Mouse (Mus musculus) liver, embryonic 14.5 days (tissue): ENCODE measurements around the gene R3hdm4.

Source experiments
- CTCF ChIP-seq: IDR thresholded peaks from 2 replicates; pipeline ENCODE4 v1.5.1; 2016; ENCODE audit warnings: antibody characterized with exemption, low read depth, control low read depth
- EP300 ChIP-seq: IDR thresholded peaks from 2 replicates; pipeline ENCODE4 v1.6.1; 2016; ENCODE audit warnings: antibody characterized with exemption, low read depth

DNA sequence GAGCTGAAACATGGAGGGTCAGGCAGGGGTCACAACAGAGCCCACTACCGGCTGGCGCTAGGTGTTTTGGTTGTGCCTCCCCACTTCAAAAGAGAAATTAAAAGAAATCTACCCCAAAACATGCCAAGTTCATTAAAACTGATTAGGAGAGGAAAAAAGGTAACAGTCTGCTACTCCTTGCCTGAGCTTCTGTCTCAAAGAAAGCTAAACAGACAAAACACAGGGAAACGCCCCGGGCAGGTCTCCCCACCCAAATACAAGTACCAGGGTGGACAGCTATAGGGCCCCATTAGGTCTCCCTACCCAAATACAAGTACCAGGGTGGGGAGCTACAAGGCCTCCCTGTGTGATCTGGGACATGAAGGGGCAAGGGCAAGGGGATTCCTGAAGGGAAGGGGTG, 10.5 kb downstream of the R3hdm4 start, which contains the start of gene Gm26602:
- TF ChIP-seq CTCF (no peak), EP300 (no peak)
